Mouse (Mus musculus) lung, adult 2 months (tissue): ENCODE results near the gene Lrrc23.

Experiments
- CTCF ChIP-seq: fragments of 200-500 bp; IDR thresholded peaks from 2 replicates; pipeline ENCODE4 v1.5.1; 2011; ENCODE audit warnings: mild to moderate bottlenecking, low read length, control low read depth; ENCODE audit not compliant: insufficient read depth
- POLR2A ChIP-seq: fragments of 200-500 bp; IDR thresholded peaks from 2 replicates; pipeline ENCODE4 v1.6.1; 2011; ENCODE audit warnings: low read depth, mild to moderate bottlenecking, control low read depth, low read length, borderline replicate concordance; ENCODE audit errors: extremely low read depth

- TF ChIP-seq CTCF (no peak), POLR2A (no peak)
Observed at GRCm38 (mm10) chr6:124811403-124811665, 31.8 kb upstream of the Lrrc23 start.
